Mouse (Mus musculus) c-Kit-negative CD71-positive TER-119-positive erythroid progenitor cells, embryonic 14.5 days (primary cell): Measurements from ENCODE around the gene Large2.

ENCODE experiments used
- DNase-seq: peaks from one replicate; pipeline ENCODE4 v3.0.0-alpha.2; 2013; ENCODE audit warnings: low read depth, low spot score

Large2 gene

GRCm38 (mm10) chr2:92327601-92328000, 47.1 kb downstream of the Large2 start:
- no peak for DNase-seq

GRCm38 (mm10) chr2:92326221-92326620, 48.4 kb downstream of the Large2 start:
- DNase-seq, result no peak

GRCm38 (mm10) chr2:92325676-92326075, 49.0 kb downstream of the Large2 start:
- DNase-seq, result no peak

DNA sequence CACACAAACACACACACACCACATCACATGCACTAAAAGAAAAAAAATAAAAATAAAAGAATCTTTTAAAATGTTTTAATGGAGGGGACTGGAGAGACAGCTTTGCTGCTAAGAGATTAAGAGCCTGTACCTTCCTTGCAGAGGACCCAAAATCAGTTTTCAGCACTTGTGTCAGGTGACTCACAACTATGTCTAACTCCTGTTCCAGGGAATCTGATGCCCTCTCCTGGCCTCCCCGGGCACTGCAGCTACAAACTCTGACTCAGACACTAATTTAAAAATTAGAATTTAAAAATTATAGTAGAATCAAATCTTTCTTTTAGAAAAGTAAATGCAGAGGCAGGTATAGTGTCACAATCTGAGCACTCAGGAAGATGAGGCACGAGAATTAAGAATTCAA, 52.0 kb downstream of the Large2 start:
- DNase-seq, result no peak

GRCm38 (mm10) chr2:92317228-92317627, 57.4 kb downstream of the Large2 start:
- no peak for DNase-seq

DNA sequence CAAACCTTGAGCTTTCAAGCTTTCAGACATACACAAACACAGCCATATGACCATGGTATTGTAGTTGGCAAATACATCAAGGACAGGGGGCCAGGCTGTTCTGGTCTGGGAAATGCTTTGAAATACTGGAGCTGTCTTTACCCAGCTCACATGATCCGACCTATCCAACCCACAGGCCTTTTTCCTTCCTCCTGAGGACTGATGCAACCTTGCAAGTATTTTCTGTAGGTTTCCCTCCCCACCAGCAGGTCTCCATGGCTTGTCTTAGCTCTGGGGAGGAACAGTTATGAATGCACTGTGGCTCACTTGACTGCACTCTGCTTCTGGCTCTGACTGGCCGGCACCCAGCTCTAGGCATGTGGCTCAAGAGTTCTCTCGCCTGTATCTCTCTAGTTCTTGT, 58.0 kb downstream of the Large2 start:
- no peak for DNase-seq
